Mouse (Mus musculus): Measurements from ENCODE around the gene Akr1b8. TPM values are rescaled to one million over a fixed set of nuclear protein-coding genes. Genes with fewer than 3 reads are reported as not detected.
"Not testable (repeated sequence)": the region's sequence is repeated elsewhere in the genome, so short reads cannot be mapped to it uniquely, and the experiment has no call there.

The Akr1b8 gene
- polyA plus RNA-seq, 1 experiment = 2.0 TPM

DNA sequence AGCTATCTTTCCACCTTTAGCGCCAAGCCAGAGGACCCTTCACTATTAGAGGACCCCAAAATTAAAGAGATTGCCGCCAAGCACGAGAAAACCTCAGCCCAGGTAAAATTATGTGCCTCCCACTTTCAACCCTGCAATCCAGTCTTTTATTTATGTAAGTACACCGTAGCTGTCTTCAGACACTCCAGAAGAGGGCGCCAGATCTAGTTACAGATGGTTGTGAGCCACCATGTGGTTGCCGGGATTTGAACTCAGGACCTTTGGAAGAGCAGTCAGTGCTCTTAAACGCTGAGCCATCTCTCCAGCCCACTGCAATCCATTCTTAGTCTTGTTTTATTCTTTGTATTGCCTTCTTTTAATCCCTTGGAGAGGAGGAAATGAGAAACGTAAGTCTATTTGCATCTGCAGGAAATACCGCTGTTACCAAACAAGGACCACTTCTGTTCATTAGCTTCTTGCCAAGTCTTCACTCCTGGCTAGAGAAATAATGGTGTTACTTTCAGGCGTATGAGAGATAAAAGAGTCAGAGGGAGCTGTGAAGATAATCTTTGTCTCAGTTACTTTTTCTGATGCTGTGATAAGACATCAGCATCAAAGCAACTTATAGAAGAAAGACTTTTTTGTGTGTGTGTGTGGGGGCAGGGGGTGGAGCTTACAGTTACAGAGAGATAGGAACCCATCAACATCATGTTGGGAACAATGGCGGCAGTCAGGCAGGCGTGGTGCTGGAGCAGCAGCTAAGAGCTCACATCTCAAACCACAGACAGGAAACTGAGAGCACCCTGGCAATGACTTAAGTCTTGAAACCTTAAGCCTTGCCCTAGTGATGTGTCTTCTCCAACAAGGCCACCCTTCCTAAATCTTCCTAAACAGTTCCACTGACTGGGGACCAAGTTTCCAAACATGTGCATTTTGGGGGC, 10.6 kb downstream of the Akr1b8 start:
- no peaks in the 10 kb centered on the region for H3K36me3 ChIP-seq (ENCODE audit: control insufficient read depth, insufficient read depth, low read length)
- no peak overlapping the region for H3K27ac ChIP-seq (ENCODE audit: insufficient read depth, low read depth, low read length)
- H3K4me3 ChIP-seq (ENCODE audit: low read depth, low read length) = no peak overlapping the region
- no peaks in the 10 kb centered on the region for H3K27me3 ChIP-seq (ENCODE audit: control insufficient read depth, insufficient read depth, low read length)
- TF ChIP-seq POLR2A (IDR thresholded peaks at IDR 0.05; ENCODE audit: low read depth, low read length) (no peak), CTCF (IDR thresholded peaks at IDR 0.05; ENCODE audit: extremely low read depth, insufficient read length, insufficient replicate concordance, low read depth, low read length) (peak; percentile 9; the same call in 1 of the 2 replicates)
- 81% methylated on average over 12 of the region's 12 CpGs for WGBS
- H3K4me1 ChIP-seq (ENCODE audit: control insufficient read depth, insufficient read depth, insufficient read length, low read length) = no peaks in the 10 kb centered on the region

DNA sequence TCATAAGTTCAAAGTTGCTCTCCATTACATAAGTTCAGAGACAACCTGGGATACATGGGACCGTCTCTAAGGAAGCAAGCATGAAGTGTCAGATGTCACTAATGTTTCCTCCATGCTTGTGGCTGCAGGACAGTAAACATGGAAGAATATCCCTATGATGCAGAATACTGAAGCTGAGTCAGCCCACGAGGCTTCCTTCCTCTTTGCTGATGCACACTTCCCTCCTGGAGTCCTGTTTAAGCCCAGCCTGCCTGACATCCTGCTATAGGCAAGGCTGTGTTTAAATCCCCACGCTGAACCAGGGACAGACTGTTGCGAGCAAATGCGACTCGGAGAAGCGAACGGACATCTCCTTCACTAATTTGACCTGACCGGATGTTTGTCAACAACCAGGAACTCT, 14.1 kb downstream of the Akr1b8 start:
- WGBS = 76% methylated on average over 9 of the region's 9 CpGs

DNA sequence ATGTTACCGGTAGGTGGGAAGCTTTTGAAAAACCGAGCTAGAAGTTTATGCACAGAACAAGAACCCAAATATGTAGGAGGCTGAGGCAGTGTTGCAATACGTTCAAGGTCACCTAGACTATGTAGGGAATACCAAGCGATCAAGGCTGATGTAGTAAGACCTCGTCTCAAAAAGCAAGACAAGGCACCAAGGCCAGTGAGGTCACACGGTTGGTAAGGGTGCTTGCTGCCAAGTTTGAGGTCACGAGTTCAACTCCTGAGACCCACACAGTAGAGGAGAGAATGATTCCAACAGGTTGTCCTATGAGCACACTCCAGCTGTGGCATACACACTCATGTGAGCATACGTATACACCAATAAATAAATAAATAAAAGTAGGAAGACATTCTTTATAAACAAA, 16.2 kb downstream of the Akr1b8 start:
- no peak for TF ChIP-seq POLR2A (IDR thresholded peaks at IDR 0.05; ENCODE audit: low read depth, low read length)
- no peak for TF ChIP-seq CTCF (IDR thresholded peaks at IDR 0.05; ENCODE audit: extremely low read depth, insufficient read length, insufficient replicate concordance, low read depth, low read length)
- Histone ChIP-seq H3K27ac (ENCODE audit: insufficient read depth, low read depth, low read length) (no peak overlapping the region), H3K36me3 (ENCODE audit: control insufficient read depth, insufficient read depth, low read length) (no peaks in the 10 kb centered on the region), H3K4me3 (ENCODE audit: low read depth, low read length) (no peak overlapping the region), H3K4me1 (ENCODE audit: control insufficient read depth, insufficient read depth, insufficient read length, low read length) (no peaks in the 10 kb centered on the region), H3K27me3 (ENCODE audit: control insufficient read depth, insufficient read depth, low read length) (no peaks in the 10 kb centered on the region)
- WGBS = 76% methylated on average over 8 of the region's 8 CpGs

More for the DNA sequence above, 14.1 kb downstream of the Akr1b8 start:
- Histone ChIP-seq H3K36me3 (ENCODE audit: control insufficient read depth, insufficient read depth, low read length) (no peaks in the 10 kb centered on the region), H3K27me3 (ENCODE audit: control insufficient read depth, insufficient read depth, low read length) (no peaks in the 10 kb centered on the region), H3K4me3 (ENCODE audit: low read depth, low read length) (no peak overlapping the region), H3K27ac (ENCODE audit: insufficient read depth, low read depth, low read length) (no peak overlapping the region), H3K4me1 (ENCODE audit: control insufficient read depth, insufficient read depth, insufficient read length, low read length) (no peaks in the 10 kb centered on the region)
- no peak for TF ChIP-seq POLR2A (IDR thresholded peaks at IDR 0.05; ENCODE audit: low read depth, low read length)
- TF ChIP-seq CTCF (IDR thresholded peaks at IDR 0.05; ENCODE audit: extremely low read depth, insufficient read length, insufficient replicate concordance, low read depth, low read length) = no peak

DNA sequence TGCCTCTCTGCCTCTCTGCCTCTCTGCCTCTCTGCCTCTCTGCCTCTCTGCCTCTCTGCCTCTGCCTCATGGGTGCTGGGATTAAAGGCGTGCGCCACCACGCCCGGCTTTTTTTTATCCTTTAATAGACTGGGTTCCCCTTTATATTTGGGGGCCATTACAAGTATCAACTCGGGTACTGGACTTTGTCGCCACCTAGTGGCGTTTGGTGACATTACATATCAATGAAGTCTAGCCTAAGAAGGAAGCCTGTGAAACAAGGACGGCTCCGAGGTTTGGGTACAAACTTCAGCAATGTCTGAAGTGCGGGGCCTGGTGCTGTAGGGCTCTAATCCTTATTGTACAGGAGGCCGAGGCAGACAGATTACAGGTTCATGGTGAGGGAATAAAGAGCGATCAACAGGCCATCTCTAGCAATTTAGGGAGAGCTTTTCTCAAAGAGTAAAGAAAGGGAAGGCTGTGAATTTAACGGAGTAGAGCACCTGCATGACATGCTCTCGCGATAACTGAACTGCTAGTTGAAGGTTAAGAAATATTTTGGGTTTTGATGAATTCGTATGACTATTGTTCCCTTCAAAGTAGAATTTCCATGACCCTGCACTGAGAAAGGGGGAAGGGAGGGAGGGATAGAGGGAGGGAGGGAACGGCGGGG, 17.9 kb downstream of the Akr1b8 start:
- 21% methylated on average over 18 of the region's 18 CpGs for WGBS
- H3K4me3 ChIP-seq (ENCODE audit: low read depth, low read length) = no peak overlapping the region
- H3K27me3 ChIP-seq (ENCODE audit: control insufficient read depth, insufficient read depth, low read length) = no peaks in the 10 kb centered on the region
- H3K36me3 ChIP-seq (ENCODE audit: control insufficient read depth, insufficient read depth, low read length) = no peaks in the 10 kb centered on the region
- no peaks in the 10 kb centered on the region for H3K4me1 ChIP-seq (ENCODE audit: control insufficient read depth, insufficient read depth, insufficient read length, low read length)
- no peak for TF ChIP-seq POLR2A (IDR thresholded peaks at IDR 0.05; ENCODE audit: low read depth, low read length)
- TF ChIP-seq CTCF (IDR thresholded peaks at IDR 0.05; ENCODE audit: extremely low read depth, insufficient read length, insufficient replicate concordance, low read depth, low read length) = peak; percentile 29; the same call in 1 of the 2 replicates
- H3K27ac ChIP-seq (ENCODE audit: insufficient read depth, low read depth, low read length) = no peak overlapping the region

DNA sequence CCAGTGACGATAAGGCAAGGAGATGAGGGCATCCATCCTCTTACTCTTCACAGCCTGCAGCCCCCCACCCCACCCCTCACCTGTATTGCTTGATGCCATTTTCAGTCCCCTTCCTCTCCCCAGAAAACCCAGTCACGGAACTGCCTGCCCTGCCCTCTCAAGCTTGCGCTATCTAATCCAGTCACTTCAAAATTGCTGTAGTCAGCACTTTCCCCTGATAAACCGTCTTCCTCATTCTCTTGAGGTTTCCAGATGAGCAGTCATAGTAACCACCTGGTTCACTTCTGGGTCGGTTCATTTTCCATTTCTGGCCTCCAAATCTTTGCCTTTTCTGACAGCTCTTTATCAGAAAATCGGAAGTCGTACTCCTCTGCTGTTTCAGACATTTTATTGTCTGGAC, 19.9 kb downstream of the Akr1b8 start:
- no peaks in the 10 kb centered on the region for H3K36me3 ChIP-seq (ENCODE audit: control insufficient read depth, insufficient read depth, low read length)
- 57% methylated on average over 7 of the region's 7 CpGs for WGBS
- H3K27me3 ChIP-seq (ENCODE audit: control insufficient read depth, insufficient read depth, low read length) = no peaks in the 10 kb centered on the region
- no peaks in the 10 kb centered on the region for H3K4me1 ChIP-seq (ENCODE audit: control insufficient read depth, insufficient read depth, insufficient read length, low read length)
- H3K27ac ChIP-seq (ENCODE audit: insufficient read depth, low read depth, low read length) = no peak overlapping the region
- peak overlapping the region; percentile 45 for H3K4me3 ChIP-seq (ENCODE audit: low read depth, low read length)
- no peak for TF ChIP-seq CTCF (IDR thresholded peaks at IDR 0.05; ENCODE audit: extremely low read depth, insufficient read length, insufficient replicate concordance, low read depth, low read length)
- TF ChIP-seq POLR2A (IDR thresholded peaks at IDR 0.05; ENCODE audit: low read depth, low read length) = no peak

DNA sequence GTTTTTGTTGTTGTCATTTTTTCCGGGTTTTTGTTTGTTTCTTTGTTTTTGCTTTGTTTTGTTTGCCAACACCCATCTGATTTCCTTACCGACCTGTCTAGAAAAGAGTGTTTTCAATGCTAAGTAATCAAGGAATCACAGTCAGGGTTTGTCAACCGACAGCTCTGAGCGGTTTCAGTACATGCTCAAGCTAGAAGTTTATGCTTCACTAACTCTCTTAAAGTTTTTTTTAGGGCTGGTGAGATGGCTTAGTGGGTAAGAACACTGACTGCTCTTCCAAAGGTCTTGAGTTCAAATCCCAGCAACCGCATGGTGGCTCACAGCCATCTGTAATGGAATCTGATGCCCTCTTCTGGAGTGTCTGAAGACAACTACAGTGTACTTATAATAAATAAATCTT, 22.0 kb downstream of the Akr1b8 start:
- 82% methylated on average over 5 of the region's 5 CpGs for WGBS
- not testable (repeated sequence) for H3K4me1 ChIP-seq (ENCODE audit: control insufficient read depth, insufficient read depth, insufficient read length, low read length); H3K27me3 ChIP-seq (ENCODE audit: control insufficient read depth, insufficient read depth, low read length); H3K27ac ChIP-seq (ENCODE audit: insufficient read depth, low read depth, low read length); H3K36me3 ChIP-seq (ENCODE audit: control insufficient read depth, insufficient read depth, low read length); H3K4me3 ChIP-seq (ENCODE audit: low read depth, low read length)

DNA sequence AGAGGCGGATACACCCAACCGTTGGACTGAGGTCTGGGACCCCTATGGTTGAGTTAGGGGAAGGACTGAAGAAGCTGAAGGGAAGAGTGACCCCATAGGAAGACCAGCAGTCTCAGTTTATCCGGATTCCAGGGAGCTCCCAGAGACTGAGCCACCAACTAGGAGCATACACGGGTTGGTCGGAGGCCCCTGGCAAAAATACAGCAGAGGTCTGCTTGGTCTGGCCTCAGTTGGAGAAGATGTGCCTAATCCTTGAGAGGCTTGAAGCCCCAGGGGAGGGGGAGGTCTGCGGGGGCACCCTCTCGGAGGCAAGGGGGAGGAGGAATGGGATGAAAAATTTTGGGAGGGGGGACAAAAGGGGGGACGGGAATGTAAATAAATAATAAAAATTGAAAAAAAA, 29.5 kb downstream of the Akr1b8 start:
- TF ChIP-seq CTCF (IDR thresholded peaks at IDR 0.05; ENCODE audit: extremely low read depth, insufficient read length, insufficient replicate concordance, low read depth, low read length) (no peak), POLR2A (IDR thresholded peaks at IDR 0.05; ENCODE audit: low read depth, low read length) (no peak)
- Histone ChIP-seq H3K4me3 (ENCODE audit: low read depth, low read length) (no peak overlapping the region), H3K27me3 (ENCODE audit: control insufficient read depth, insufficient read depth, low read length) (no peaks in the 10 kb centered on the region), H3K4me1 (ENCODE audit: control insufficient read depth, insufficient read depth, insufficient read length, low read length) (no peaks in the 10 kb centered on the region; the same call in none of the 2 replicates), H3K36me3 (ENCODE audit: control insufficient read depth, insufficient read depth, low read length) (no peaks in the 10 kb centered on the region; the same call in 1 of the 2 replicates), H3K27ac (ENCODE audit: insufficient read depth, low read depth, low read length) (no peak overlapping the region)
- 48% methylated on average over 8 of the region's 8 CpGs for WGBS

All from small intestine, adult 2 months (tissue).